Mouse (Mus musculus) liver, embryonic 14.5 days (tissue): ENCODE measurements around the gene Dtx3.

Experiments
- CTCF ChIP-seq: IDR thresholded peaks from 2 replicates; pipeline ENCODE4 v1.5.1; 2016; ENCODE audit warnings: antibody characterized with exemption, low read depth, control low read depth
- EP300 ChIP-seq: IDR thresholded peaks from 2 replicates; pipeline ENCODE4 v1.6.1; 2016; ENCODE audit warnings: antibody characterized with exemption, low read depth

- TF ChIP-seq EP300 (no peak), CTCF (no peak)
Observed at GRCm38 (mm10) chr10:127193011-127193410, 2.5 kb downstream of the Dtx3 start.
